Comparison of ENCODE assay signal across 14 mouse cellular contexts in genomic region chr1:88594484-88595254, GRCm38 (mm10).
DNase-seq lines count a peak whose midpoint lies in the region; ATAC-seq and TF ChIP-seq lines count a peak whose summit lies in the region.
"Had no signal": no experiment of that assay in that cellular context is flagged by ENCODE, and none has a peak within 500 bp of the region (broad histone marks: within the 10 kb centered on the region; RNA-seq: fewer than 3 reads in every experiment).

No protein-coding gene starts in this region.

- no peaks in the 10 kb centered on the region for H3K9me3 ChIP-seq in forebrain, embryonic 12.5 days
- H3K9me3 ChIP-seq: neural tube, embryonic 12.5 days had no signal

- peak; percentile 37 for DNase-seq in layer of hippocampus, adult 11-12 months (ENCODE audit: low spot score)
- DNase-seq in layer of hippocampus, adult 9-10 months (ENCODE audit: low spot score), result no peak
- DNase-seq in brain, embryonic 14.5 days (ENCODE audit: low read depth), result peak; percentile 93
- DNase-seq in ovary, postnatal 14 days (ENCODE audit: low spot score), result no peak
- DNase-seq: adrenal gland, postnatal 25 days; cerebellum, adult 11 months; heart, adult 2 months; thymus, postnatal 14 days had no signal

- H3K27ac ChIP-seq in forebrain, embryonic 12.5 days, result peak overlapping the region; percentile 63
- H3K27ac ChIP-seq: heart, adult 2 months; neural tube, embryonic 12.5 days had no signal

- TF ChIP-seq POLR2A in brain, embryonic 14.5 days (IDR thresholded peaks at IDR 0.05; ENCODE audit: borderline replicate concordance, extremely low read depth, insufficient read depth, insufficient read length, poor library complexity, severe bottlenecking), result no peak

- no peak overlapping the region for H3K4me3 ChIP-seq in forebrain, embryonic 12.5 days (replicated peaks)
- H3K4me3 ChIP-seq: heart, adult 2 months; neural tube, embryonic 12.5 days had no signal

- H3K36me3 ChIP-seq in forebrain, embryonic 12.5 days (replicated peaks), result no peaks in the 10 kb centered on the region
- H3K36me3 ChIP-seq: neural tube, embryonic 12.5 days had no signal

- no peak overlapping the region for H3K4me2 ChIP-seq in forebrain, embryonic 12.5 days
- H3K4me2 ChIP-seq: neural tube, embryonic 12.5 days had no signal

- TF ChIP-seq CTCF in brain, embryonic 14.5 days (IDR thresholded peaks at IDR 0.05; ENCODE audit: borderline replicate concordance, extremely low read depth, insufficient read depth, insufficient read length), result no peak

- 47% methylated on average over 9 of the region's 9 CpGs for WGBS in forebrain, embryonic 12.5 days

- H3K27me3 ChIP-seq in forebrain, embryonic 12.5 days, result no peaks in the 10 kb centered on the region
- H3K27me3 ChIP-seq: neural tube, embryonic 12.5 days had no signal

- ATAC-seq in forebrain, embryonic 12.5 days (ENCODE audit: low FRiP score), result no peak
- ATAC-seq in megakaryocyte progenitor cell, adult 5-6 weeks (replicated peaks; ENCODE audit: poor library complexity), result 0 out of 2 replicates have a peak, but pooled peaks have one; percentile 20
- ATAC-seq in erythroid progenitor cell, adult 5-6 weeks (replicated peaks; ENCODE audit: low FRiP score, poor library complexity, severe bottlenecking), result no peak
- ATAC-seq in cerebellum, adult (ENCODE audit: insufficient number of reproducible peaks, low FRiP score, low TSS enrichment), result no peak
- ATAC-seq: CD4-positive, CD25-positive, alpha-beta regulatory T cell, adult 4 months had no signal

- no peak overlapping the region for H3K9ac ChIP-seq in forebrain, embryonic 12.5 days
- H3K9ac ChIP-seq: neural tube, embryonic 12.5 days had no signal

- peaks cover 9% of the 10 kb centered on the region; the same call in 1 of the 2 replicates for H3K4me1 ChIP-seq in forebrain, embryonic 12.5 days
- H3K4me1 ChIP-seq: neural tube, embryonic 12.5 days had no signal

Comparison
In these comparisons a context has a peak if more than half of its experiments do, and no peak if none do; other contexts are left out.
1. DNase-seq: peak in layer of hippocampus, adult 11-12 months (single experiment) and brain, embryonic 14.5 days (single experiment); none in layer of hippocampus, adult 9-10 months (single experiment) and ovary, postnatal 14 days (single experiment).